Mouse (Mus musculus) bone marrow, adult 2 months (tissue): ENCODE results near the gene Trmt13. TPM values are rescaled to one million over a fixed set of nuclear protein-coding genes. Genes with fewer than 3 reads are reported as not detected.

Source experiments
- H3K27ac ChIP-seq: fragments of 200-500 bp; 2 replicates; pipeline ENCODE4 v1.5.1; 2012; ENCODE audit warnings: low read depth, mild to moderate bottlenecking, control low read depth, inconsistent platforms, low read length; ENCODE audit not compliant: control insufficient read depth, poor library complexity, insufficient read depth
- H3K4me1 ChIP-seq: fragments of 200-500 bp; 2 replicates; pipeline ENCODE4 v1.6.1; 2011; ENCODE audit warnings: low read length; ENCODE audit not compliant: control insufficient read depth, insufficient read depth
- H3K4me3 ChIP-seq: fragments of 200-500 bp; replicated peaks from 2 replicates; pipeline ENCODE3; 2011; ENCODE audit warnings: mild to moderate bottlenecking, low read depth, low read length, control low read depth; ENCODE audit not compliant: control insufficient read depth
- CTCF ChIP-seq: fragments of 200-500 bp; IDR thresholded peaks from 2 replicates; pipeline ENCODE4 v1.5.1; 2011; ENCODE audit warnings: low read length, control low read depth; ENCODE audit not compliant: control insufficient read depth, insufficient read depth
- POLR2A ChIP-seq: fragments of 200-500 bp; IDR thresholded peaks from 2 replicates; pipeline ENCODE4 v1.6.1; 2011; ENCODE audit warnings: low read depth, mild to moderate bottlenecking, control low read depth, low read length, borderline replicate concordance; ENCODE audit not compliant: control insufficient read depth
- WGBS: fragments of 180-500 bp; shearing (Covaris S2); methylation state at CpG from one replicate; pipeline ENCODE4 v1.1.7; 2018; 5-methylcytosine and 5-hydroxymethylcytosine counted together
- polyA plus RNA-seq: library from polyadenylated mRNA; stranded (reverse); fragments of >200 nt; gene quantifications from 2 replicates; pipeline ENCODE4 v1.2.4, GENCODE M21; 2011; ENCODE audit warnings: low replicate concordance; ENCODE audit not compliant: missing spikeins, insufficient read depth, insufficient read length

Trmt13 gene
- polyA plus RNA-seq, 1 experiment = 22.0 TPM

DNA sequence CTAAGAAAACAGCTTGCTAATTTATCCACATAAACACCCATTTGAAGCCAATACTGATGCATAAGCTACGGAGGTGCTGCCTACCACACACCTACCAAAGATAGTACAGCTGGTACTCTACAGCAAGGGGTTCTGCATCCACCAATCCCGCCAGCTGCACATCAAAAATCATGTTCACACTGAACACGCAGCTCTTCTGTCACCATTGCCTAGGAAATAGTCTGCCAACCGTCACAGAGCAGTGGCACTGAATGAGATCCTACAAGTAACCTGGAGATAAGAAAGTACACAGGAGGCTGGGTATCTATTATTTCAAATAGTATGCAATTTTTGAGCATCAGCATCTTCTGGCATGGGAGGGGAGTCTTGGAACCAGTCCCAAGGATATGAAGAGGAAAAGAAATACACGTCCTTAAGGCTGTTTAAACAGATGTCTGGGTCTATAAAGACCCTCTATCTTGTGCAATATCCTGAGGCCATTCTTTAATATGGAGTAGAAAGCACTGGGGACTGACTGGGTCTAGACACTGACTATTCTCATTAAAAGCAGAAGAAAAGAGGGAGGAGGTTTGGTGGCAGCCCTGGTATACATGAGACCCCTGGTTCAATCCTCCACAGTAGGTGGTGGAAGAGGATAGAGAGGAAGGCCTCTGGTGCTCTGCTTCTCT is 39.0 kb upstream of the Trmt13 start:
- no peak for TF ChIP-seq POLR2A
- TF ChIP-seq CTCF = no peak
- no peak overlapping the region for H3K4me3 ChIP-seq
- no peak overlapping the region for H3K27ac ChIP-seq
- WGBS = 53% methylated on average over 5 of the region's 5 CpGs
- peaks cover 3% of the 10 kb centered on the region; the same call in 1 of the 2 replicates for H3K4me1 ChIP-seq

DNA sequence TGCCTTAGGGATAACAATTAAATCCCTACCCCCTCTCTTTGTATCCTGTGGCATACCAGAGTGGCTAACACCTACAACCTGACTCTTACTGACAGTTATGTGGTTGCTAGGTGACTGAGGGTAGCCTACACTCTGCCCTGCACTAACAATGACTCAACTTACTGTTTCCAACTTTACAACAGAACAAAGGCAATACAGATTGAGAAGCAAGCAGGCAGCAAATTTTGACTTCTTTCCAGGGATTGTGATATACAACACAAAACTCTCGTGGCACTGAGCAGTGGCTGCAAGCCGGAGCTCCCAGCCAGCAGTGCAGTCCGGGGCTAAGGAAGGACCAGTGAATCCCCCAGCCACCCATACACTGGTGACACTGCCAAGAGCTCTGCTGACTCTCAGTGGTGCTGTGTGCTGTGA is 37.7 kb upstream of the Trmt13 start:
- Histone ChIP-seq H3K27ac (no peak overlapping the region), H3K4me3 (no peak overlapping the region), H3K4me1 (peaks cover 1% of the 10 kb centered on the region; the same call in 1 of the 2 replicates)
- 68% methylated on average over 3 of the region's 3 CpGs for WGBS
- TF ChIP-seq CTCF (no peak), POLR2A (no peak)

DNA sequence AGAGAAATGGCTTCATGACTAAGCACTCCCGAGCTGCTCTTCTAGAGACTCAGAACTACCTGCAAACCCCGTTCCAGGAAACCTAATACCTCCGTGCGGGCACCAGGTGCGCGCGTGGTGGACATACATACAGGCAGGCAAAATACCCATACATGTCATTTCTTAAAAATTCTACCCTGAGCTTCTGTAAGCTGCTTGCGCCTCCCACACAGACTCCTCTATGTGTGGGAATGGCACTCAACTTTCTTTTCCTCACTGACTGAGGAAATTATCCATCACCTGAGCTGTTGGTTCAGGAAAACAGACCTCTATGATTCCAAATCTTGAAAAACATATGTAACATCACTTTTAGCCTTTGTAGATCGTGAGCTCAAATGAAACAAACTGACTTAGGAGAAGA is 36.3 kb upstream of the Trmt13 start:
- Histone ChIP-seq H3K4me3 (no peak overlapping the region), H3K27ac (no peak overlapping the region), H3K4me1 (no peaks in the 10 kb centered on the region; the same call in 1 of the 2 replicates)
- TF ChIP-seq POLR2A (no peak), CTCF (no peak)
- WGBS = 88% methylated on average over 9 of the region's 9 CpGs

DNA sequence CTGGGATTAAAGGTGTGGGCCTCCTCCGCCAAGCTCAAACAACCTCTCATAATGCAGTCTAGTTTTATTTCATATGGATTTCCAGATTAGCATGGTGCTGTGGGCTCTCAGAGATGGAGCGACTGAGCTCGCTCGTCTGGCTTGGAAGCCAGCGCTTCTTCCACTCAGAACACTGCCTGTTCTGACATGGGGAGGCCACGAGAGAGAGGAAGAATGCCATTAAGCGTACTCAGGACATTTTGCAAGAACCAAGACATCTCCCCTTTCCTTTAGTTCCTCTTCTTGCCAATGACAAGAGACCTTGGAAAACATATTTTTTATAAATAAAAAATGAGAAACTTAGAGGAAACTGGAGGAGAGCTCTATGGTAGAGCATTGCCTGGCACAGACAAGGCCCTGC is 34.4 kb upstream of the Trmt13 start:
- Histone ChIP-seq H3K4me3 (no peak overlapping the region), H3K4me1 (no peaks in the 10 kb centered on the region; the same call in 1 of the 2 replicates), H3K27ac (peak overlapping the region; percentile 44)
- WGBS = 59% methylated on average over 7 of the region's 7 CpGs
- TF ChIP-seq POLR2A (no peak), CTCF (no peak)

DNA sequence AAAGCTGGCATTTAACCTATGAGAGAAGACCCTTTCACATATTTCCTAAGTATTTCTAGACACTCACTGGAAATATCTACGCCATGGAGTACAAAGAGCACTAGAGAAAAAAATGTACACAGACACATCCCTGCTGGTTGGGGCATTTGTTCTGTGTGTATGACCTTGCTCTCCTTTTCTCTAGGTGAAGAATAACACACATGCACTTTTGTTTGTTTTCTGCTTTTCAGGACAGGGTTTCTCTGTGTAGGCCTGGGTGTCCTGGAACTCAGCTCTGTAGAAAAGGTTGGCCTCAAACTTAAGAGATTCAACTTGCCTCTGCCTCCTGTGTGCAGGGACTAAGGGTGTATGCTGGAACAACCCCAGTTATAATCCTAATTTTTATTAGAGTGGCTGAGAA is 32.0 kb upstream of the Trmt13 start:
- Histone ChIP-seq H3K27ac (no peak overlapping the region), H3K4me1 (no peaks in the 10 kb centered on the region), H3K4me3 (no peak overlapping the region)
- WGBS = 95% methylated on average over 1 of the region's 1 CpGs
- TF ChIP-seq CTCF = no peak
- TF ChIP-seq POLR2A = no peak

DNA sequence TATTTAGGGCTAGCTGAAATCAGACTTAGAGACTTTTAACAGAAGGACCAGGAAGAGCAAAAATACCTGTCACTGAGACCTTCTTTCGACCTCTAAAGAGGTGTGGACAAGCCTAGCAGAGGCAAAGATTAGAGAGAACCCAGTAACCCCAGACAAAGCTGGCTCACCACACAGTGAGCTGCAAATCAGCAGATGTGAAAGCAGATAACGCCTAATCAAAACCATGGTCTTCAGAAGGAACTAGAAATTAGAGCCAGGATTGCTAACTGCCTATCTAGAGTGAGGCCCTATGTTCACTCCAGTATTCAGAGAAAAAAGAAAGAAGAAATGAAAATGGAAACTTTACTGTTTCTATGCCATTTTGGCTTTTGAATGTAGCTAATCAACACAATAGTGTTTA is 28.0 kb upstream of the Trmt13 start:
- no peak for TF ChIP-seq CTCF
- TF ChIP-seq POLR2A = no peak
- Histone ChIP-seq H3K4me3 (no peak overlapping the region), H3K4me1 (peaks cover 1% of the 10 kb centered on the region; the same call in 1 of the 2 replicates), H3K27ac (no peak overlapping the region)
- WGBS = 59% methylated on average over 2 of the region's 2 CpGs

DNA sequence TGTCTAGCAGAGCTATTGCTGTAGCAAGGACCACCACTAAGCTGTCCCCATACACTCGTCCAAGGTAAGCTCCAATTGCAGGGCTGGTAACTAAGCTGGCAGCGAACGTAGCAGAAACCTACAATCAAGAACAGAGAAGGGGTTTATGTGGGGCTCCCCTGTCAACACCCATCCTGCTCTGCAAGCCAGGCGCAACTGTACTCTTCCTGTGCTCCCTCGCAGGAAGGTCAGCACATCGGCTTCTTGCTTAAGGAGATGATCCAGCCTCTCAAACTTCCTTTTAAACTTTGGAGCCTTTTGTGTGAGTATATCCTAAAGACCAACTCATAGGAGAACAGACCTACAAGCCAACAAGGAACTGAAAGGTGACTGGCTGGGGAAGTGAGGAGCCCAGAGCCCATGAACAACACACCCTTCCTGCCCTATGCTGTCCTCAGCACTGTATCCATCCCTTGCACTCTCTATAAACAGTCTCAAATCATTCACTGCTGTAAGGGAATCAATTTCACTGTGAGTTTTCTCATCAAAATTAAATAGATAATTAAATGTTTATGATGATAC is 27.5 kb upstream of the Trmt13 start:
- WGBS = 69% methylated on average over 6 of the region's 6 CpGs
- Histone ChIP-seq H3K27ac (no peak overlapping the region), H3K4me1 (peaks cover 1% of the 10 kb centered on the region; the same call in 1 of the 2 replicates), H3K4me3 (no peak overlapping the region)
- no peak for TF ChIP-seq CTCF
- TF ChIP-seq POLR2A = no peak

DNA sequence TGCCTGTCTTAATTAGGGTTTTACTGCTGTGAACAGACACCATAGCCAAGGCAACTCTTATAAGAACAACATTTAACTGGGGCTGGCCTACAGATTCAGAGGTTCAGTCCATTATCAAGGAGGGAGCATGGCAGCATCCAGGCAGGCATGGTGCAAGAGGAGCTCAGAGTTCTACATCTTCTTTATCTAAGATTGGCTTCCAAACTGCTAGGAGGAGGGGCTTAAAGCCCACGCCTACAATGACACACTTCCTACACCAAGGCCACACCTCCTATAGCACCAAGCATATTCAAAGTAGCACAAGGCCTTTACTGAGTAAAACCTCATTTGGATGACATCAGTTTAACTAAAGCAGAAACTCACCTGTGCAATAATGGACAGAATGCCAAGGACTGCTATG is 25.6 kb upstream of the Trmt13 start:
- TF ChIP-seq POLR2A = no peak
- TF ChIP-seq CTCF = no peak
- Histone ChIP-seq H3K4me1 (peaks cover 1% of the 10 kb centered on the region), H3K27ac (no peak overlapping the region), H3K4me3 (no peak overlapping the region)
- WGBS = 68% methylated on average over 1 of the region's 1 CpGs

DNA sequence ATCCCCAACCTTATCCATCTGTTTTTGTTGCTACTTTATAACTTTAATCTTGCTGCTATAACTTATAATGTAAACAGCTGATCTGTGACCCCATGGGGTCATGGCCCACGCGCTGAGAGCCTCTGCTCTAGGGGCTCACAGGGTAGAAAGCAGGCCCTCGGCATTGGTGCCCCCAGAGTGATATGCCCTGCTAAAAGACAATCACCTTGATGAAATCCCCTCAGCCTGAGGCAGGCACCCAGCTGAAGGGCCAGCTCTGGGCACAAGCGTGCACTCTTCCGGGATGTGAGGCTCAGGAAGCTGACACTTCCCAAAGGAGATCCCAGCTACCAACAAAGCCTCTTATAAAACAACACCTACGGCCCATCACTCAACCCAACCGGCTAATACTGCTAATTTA is 24.2 kb upstream of the Trmt13 start:
- 89% methylated on average over 7 of the region's 7 CpGs for WGBS
- no peak for TF ChIP-seq CTCF
- Histone ChIP-seq H3K4me1 (peaks cover 1% of the 10 kb centered on the region), H3K4me3 (no peak overlapping the region), H3K27ac (no peak overlapping the region)
